Mouse (Mus musculus) brain, embryonic 14.5 days (tissue): ENCODE results near the gene Arrdc5.

Experiments used
- CTCF ChIP-seq: fragments of 200-500 bp; IDR thresholded peaks from 2 replicates; pipeline ENCODE4 v1.5.1; 2012; ENCODE audit warnings: inconsistent platforms, mild to moderate bottlenecking, moderate library complexity, borderline replicate concordance; ENCODE audit not compliant: insufficient read depth, insufficient read length; ENCODE audit errors: extremely low read depth
- POLR2A ChIP-seq: fragments of 200-500 bp; IDR thresholded peaks from 2 replicates; pipeline ENCODE4 v1.6.1; 2012; ENCODE audit warnings: mild to moderate bottlenecking, inconsistent platforms, borderline replicate concordance; ENCODE audit not compliant: poor library complexity, insufficient read depth, insufficient read length, severe bottlenecking; ENCODE audit errors: extremely low read depth

- TF ChIP-seq CTCF, result no peak
- TF ChIP-seq POLR2A, result no peak
These were observed 26.6 kb downstream of the Arrdc5 start for GRCm38 (mm10) chr17:56273482-56273881.
